Mouse (Mus musculus): Measurements from ENCODE around the gene Tmem238. TPM values are rescaled to one million over a fixed set of nuclear protein-coding genes. Genes with fewer than 3 reads are reported as not detected.
"Not testable (repeated sequence)": the region's sequence is repeated elsewhere in the genome, so short reads cannot be mapped to it uniquely, and the experiment has no call there.

Gene Tmem238
- total RNA-seq (2021) (10 to 100 TPM; 10.2 to 10.8 TPM), polyA plus RNA-seq (2012; rRNA removed) (144 and 180 TPM in 2 replicates)
- long read RNA-seq, transcript Tmem238-201 (2 exons, 1,375 nt): major isoform, 33 of 38 reads
- long read RNA-seq, partial matches to known transcripts: 0 of 38 reads
- long read RNA-seq, other reads (novel, unspliced or antisense): 2 of 38 reads

DNA sequence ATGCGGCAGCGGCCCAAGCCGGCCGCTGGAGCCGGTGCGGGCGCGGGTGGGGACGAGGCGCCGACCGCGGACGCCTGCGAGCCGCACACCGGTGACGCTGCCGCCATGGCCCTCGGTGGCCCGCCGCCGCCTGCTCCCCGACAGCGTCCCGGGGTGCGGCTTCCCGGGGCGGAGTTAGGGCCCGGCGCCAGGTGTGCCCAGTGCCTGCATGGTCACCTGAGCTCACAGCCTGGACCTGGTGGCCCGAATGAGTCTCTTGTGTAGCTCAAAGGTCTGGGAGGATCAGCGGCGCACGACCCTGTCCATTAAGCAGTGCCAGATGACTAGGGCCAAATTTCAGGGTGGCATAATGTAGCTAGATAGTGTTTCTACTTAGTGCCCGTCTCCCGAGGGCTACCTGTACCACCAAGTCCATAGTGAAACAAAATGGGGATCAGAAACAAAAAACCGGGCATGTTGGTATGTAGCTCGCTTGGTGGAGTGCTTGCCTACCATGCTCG is at the start of gene Tmem238:
Gene Tmem238, minus strand, starts transcription at position 221 of the 500 bp plus-strand sequence.
- DNase-seq: peak; percentile 82

DNA sequence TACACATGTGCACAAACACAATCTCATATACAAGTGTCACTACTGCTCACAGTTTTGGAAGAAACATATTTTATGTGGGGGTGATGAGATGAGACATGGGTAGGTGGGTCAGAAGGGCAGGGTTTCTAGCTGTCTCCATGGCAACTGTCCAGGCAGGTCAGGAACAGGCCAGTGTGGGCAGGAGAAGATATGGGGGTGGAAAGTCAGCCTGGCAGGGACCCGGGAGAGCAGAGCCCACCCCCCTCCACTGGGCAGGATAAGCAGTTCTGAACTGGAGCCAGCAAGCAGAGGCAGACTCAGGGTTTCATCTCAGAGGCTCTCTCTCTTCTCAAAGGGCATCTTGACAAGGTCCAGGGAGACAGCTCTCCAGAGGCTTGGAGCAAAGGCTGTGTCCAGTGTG is 48.2 kb upstream of the Tmem238 start:
- no peak for DNase-seq

DNA sequence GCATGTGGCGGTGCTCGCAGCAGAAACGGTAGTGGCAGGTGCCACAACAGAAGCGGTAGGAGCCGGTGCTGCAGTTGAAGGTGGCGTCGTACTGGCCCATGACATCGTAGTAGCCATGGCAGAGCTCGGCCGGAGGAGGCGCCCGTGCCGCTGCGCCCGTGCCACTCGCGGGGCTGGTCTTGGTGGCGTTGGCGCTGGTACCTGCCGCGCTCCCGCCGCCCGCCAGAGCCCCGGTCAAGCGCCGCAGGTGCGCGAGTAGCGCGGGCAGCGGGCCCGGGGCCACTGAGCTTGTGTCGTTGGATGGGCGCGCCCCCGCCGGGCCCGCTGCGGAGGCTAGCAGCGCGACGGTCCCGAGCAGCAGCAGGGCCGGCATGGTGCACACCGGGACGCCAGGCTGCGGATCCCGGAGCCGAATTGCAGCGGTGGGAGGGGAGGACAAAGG is 46.9 kb upstream of the Tmem238 start:
- DNase-seq: peak; percentile 83

DNA sequence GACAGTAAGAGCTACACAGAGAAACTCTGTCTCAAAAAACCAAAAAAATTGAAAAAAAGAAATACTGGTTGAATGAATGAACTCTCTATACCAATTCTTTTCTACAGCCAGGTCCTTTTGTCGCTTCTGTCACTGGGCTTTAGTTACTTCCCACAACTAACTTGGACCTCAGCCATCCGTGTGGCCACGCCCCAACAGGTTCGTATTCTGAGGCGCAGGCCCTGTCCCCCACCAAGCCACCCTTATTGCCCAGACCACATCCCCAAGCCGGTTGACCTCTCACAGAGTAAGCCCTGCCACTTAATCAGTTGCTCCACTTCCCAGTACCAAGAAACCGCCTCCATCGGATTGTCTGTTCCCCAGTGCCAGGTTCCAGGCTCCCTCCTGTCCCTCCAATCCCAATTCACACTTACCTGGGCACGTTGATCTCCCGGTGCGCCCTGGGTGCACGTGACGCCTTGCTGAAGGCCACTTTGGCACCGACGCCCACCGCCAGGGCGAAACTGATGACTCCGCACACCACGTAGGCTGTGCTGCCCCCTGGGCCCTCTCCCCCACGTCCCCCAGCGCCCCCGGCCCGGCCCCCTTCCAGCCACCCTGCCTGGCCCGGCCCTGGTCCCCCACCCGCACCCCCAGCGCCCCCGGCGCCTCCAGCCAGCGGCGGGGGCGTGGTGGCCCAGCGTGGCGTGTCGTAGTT is 46.3 kb upstream of the Tmem238 start:
- DNase-seq: no peak

DNA sequence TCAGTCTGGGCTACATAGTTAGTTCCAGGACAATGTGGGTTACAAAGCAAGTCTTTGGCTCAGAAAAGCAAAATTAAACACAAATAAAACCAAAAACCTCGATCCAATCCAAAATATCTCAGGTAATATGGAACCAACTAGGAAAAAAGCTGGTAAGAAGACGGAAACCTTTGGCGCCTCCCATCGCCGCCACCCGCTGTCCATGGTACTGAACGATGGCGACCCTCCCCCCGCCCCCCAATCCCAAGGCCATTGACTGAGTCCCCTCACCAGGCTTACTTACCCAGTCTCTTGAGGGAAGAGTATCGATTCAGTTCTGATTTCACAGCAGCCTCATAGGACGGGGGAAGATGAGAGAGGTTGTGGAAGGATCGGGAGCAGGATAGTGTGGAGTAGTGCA is 41.0 kb upstream of the Tmem238 start:
- no peak for DNase-seq

DNA sequence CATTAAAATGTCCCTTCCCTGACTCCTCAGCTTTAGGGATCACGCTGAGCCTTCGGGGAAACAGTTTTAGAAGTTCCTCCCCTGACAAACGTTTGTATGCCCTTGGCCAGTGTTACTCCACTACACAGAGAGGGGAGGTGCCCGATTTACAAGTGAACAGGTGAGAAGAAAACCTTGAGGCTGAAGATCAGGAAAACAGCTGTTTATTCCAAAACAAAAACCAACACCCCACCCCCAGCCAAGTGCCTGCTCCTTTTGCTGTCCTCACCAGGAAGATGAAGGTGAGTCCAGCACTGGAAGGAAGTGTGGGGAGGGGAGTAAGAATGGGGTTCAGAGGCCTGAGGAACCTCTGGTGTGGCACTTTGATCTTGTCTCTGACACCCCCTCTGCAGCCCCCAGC is 35.9 kb upstream of the Tmem238 start:
- DNase-seq: no peak

DNA sequence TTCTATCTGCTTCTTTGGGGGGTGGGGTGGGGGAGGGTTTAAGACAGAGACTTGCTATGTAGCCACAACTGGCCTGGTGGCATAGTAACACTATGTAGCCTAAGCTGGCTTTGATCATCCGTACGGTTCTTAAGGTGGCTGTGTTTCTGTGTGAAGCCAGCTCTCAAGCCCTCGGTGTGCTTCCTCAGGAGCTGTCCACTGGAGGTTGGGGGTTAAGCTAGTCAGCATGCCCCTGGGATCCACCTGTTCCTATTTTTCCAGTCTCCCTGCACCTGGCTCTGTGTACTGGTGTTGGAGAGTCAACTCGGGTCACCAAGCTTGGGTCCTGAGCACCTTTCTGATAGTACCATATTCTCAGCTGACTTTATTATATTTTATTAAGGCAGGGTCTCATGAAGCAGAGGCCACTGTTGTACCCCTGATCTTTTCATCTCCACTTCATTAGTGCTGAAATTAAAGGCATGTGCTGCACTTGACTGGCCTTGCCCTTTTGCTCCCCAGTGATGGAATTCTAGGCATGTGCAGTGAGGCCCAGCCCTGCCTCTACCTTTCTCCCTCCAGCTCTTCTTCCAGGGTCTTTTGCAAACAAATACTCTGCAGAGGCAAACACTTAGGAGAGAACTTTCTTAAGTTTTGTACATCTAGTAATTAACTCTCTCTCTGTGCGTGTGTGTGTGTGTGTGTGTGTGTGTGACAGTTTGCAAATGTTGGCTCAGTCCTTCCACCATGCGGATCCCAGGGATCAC is 32.9 kb upstream of the Tmem238 start:
- DNase-seq: no peak

DNA sequence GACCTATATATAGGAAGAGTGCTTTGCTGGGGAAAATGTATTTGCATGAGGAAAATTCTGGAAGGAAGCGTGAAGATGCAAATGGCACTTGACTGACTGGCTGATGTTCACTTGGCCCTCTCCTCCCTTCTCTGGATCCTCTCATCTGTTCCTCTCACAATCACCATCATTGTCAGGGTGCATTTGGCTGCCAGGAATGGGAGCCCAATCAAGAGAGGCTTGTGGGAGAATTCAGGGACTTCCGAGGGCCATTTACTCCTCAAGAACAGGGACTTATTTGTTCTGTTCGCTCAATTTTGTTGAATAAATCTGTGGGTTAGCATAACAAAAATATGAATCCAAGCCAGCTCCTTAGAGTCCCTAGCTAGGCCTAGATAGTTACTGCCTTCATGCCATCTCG is 32.2 kb upstream of the Tmem238 start:
- DNase-seq: no peak

DNA sequence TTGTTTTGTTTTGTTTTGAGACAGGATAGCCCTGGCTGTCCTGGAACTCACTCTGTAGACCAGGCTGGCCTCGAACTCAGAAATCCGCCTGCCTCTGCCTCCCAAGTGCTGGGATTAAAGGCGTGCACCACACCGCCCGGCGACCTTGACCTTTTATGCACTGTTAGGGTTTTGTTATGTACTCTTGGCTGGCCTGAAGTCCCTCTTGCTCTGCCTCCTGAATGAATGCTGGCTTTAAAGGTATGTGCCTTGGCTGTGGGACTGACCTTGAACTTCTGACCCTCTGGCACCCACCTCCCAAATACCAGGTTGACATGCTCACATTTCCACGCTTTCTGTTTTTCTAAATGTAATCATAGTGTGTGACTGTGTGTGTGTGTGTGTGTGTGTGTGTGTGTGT is 31.5 kb upstream of the Tmem238 start:
- not testable (repeated sequence) for DNase-seq

DNA sequence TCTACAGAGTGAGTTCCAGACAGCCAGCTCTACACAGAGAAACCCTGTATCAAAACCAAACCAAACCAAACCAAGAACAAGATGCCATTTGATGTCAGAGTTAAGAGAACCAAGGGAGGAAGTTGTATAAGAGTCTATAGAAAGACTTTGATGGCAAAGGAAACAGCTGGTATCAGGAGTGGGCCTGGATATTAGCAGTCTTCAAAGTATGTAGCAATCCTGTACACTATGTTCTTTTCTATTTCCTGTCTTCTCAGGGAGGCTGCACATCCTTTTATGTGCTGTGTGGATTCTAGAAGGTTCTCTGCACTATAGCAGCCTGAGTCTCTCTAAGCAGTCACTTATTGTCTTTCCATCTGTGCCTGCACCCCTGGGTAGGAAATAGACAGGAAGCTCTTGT is 27.1 kb upstream of the Tmem238 start:
- no peak for DNase-seq

DNA sequence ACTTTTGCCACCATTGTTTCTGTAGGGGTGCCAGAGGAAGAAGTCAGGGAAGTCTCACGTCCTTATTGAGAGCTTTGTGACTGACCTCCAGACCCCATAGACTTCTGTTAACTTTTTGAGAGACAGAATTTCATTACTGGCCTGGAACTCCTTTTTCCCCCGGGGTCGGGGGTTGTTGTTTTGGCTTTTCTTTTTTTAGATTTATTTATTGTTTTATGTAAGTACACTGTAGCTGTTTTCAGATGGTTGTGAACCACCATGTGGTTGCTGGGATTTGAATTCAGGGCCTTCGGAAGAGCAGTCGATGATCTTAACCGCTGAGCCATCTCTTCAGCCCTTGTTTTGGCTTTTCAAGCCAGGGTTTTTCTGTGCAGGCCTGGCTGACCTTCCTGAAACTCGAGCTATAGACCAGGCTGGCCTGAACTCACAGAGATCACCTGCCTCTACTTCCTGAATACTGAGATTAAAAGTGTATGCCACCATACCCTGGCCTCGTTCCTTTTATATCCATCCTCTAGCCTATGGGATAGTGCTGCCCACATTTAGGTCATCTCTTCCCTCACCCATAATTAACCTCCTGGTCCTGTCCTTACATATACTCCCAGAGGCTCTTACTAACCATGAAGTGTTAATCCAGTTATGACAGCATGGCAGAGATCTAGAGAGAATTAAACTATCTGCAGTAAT is 23.8 kb upstream of the Tmem238 start:
- no peak for DNase-seq

DNA sequence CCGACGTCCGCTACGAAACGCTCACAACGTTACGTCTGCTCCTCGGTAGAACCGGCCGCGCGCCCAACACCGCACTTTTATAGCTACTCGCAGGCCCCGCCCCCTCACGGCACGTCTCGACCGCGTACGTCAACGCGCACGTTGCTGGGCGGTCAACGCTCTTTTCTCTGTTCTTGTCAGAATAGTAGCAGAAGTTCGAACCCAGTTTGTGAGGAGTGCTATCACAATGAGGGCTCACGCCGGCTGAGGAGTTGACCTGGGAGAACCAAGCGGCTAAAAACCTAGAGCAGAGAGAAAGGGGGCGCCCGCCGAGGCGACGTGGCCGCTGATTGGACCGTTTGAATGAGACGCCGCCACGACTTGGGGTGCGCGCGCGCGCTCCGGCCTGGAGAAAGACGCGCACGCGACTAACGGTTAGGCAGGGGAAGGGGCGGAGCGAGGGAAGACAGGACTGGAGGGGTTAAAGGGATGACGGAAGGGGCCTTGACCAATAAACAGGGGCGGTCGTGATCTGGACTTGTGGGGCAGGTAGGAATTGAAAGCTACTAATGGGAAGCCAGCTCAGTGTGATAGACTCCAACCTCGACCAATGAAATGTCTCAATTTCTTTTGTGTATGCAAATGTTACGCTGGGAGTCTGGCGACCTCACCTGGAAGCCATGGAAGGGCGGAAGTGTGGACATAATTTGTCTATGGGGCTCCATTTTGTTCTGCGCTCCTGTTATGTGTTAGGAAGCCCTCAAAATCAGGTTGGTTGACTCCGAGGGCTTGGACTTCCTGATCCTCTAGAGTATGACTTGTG is 23.0 kb upstream of the Tmem238 start, which contains the start of gene Ube2s:
Gene Ube2s, minus strand, starts transcription at position 288 of the 802 bp plus-strand sequence.
- DNase-seq: peak; percentile 99

DNA sequence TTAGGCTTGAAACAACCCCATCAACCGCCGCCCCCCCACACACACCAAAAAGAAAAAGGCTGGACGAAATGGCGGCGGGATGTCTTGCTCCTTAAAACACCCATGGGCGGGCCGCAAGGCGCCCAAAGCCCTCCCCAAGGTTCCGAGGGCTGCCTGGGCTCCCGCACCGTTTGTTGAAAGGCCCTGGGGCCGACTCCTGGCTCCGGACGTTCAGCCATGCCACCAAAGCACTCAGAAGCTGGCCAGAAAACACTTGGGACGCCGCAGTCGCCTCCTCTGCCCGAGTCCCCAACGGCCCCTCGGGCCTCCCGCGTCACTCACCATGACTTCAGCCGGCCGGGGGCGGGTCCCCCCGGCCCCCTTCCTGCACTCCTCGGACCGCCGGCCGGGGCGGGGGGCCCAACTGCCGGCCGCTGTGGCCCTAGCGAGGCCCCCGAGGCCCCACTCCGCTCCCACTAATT is 22.4 kb upstream of the Tmem238 start:
- no peak for DNase-seq

DNA sequence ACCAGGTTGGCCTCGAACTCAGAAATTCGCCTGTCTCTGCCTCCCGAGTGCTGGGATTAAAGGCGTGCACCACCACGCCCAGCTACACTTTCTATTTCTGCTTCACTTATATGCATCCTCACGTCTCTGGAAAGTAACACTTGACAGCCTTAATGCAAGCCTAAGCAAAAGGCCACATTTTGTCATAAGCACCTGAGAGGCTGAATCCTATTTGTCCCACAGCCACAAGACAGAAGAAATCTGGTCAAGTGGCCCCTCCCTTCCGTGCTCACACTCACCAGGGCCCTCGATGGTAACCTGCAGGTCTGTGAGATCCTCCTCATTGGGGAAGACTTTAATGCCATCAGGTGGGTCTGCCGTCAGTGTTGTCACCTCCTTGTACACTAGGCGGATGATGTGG is 21.7 kb upstream of the Tmem238 start:
- not testable (repeated sequence) for DNase-seq

DNA sequence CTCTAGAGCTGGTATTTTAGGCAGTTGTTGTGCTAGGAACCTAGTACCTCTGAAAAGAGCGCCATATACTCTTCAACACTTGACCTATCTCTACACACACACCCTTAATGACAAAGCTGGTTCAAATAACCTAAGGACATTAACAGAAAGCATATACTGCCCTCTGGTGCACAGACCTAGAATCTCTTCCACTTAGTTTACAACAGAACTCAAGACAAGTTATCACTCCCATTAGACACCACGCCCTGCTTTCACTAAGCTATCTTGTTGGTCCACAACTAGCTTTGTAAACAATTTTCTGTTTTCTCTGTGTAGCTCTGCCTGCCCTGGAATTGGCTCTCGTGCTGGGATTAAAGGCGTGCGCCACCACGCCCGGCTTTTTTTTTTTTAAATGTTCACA is 17.3 kb upstream of the Tmem238 start:
- DNase-seq: peak; percentile 20

DNA sequence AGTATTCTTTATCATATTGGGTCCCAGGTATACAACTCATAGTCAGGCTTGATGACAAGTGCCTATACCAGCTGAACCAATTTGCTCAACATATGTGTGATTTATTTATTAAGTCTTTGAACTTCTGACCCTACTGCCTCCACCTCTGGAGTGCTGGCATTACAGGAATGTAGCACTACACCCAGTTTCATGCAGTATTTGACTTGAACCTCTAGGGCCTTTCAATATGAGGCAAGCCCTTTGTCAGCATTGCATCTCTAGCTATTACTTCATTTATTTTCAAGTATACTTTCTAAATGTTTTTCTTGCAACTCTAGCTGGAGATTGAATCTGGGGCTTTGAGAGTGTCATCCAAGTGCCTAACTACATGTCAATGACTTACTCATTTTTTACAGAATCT is 12.8 kb upstream of the Tmem238 start:
- no peak for DNase-seq

DNA sequence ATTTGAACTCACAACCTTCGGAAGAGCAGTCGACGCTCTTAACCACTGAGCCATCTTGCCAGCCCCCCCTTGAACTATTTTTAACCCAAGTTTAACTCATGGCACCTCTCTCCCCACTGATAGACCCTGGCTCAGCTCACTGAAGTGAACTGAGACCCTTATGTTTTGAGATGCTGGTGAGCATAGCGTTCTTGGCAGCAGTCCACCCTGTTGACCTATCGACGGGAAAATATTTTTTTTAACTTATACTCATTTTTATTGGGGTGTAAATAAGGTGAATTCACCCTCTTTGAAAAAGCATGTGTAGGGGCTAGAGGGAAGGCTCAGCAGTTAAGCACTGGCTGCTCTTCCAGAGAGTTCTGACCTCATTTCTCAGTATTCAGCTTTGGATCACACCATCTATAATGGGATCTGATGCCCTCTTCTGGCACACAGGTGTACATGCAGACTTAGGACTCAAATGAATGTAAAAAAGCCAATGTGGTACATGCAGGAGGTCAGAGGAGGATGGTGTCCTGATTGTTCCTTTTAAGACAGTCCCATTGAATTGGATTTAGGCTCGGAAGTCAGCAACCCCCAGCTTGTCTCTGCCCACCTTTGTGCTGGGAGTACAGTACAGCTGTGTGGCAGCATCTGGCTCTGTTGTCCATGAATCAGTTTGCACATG is 6.4 kb upstream of the Tmem238 start:
- DNase-seq: peak; percentile 31

DNA sequence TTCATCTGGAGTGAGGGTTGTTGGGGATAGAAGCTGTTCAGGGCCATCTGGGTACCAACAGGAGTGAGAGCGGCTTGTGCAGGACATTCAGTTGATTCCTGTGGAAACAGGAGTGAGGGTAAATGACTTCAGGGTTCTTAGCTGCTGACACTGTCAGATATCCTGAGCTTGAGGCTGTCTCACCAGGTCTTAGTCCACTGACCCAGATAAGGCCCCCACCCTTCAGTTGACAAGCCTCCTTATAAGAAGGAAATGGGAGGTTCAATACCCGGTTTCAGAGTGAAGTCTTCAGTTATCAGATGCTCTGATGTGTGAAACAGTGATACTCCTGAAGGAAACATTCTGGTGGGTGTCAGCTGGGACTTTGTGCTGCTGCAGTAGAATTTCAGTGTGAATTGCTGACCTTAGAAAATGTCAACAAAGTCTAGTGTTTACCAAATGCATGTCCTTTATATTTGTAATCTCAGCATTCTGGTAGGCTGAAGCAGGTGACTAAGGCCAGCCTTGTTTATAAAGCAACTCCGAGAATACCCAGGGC is 5.2 kb upstream of the Tmem238 start:
- no peak for DNase-seq

DNA sequence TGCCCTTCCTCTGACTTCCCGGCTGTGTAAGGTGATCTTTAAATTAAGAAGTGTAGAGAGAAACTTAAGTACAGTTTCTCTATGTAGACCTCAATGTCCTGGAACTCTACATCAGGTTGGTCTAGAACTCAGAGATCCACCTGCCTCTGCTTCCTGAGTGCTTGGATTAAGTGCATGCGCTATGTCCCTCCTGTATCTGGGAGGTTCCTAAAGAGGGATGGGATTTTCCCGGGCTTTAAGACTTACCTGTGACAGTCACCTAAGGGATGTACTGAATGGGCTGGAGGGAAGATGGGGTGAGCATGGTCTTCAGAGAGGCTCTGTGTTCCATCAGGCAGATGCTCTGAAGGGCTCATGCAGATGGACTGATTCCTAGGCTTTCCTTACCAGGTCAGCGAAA is 4.2 kb upstream of the Tmem238 start:
- DNase-seq: no peak

DNA sequence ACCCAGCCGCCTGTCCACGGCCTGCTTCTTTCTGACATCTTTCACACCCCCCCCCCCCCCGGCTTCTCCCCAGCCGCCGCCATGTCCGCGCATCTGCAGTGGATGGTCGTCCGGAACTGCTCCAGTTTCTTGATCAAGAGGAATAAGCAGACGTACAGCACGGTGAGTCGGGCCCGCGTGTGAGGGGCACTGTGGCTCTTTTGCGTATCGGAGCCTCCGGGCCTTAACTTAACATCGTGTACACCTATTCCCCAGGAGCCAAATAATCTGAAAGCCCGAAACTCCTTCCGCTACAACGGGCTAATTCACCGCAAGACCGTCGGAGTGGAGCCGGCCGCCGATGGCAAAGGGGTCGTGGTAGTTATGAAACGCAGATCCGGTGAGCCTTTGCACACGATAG is 3.8 kb upstream of the Tmem238 start:
- not testable (repeated sequence) for DNase-seq
